Mouse (Mus musculus): ENCODE data around the gene Medag.

DNA sequence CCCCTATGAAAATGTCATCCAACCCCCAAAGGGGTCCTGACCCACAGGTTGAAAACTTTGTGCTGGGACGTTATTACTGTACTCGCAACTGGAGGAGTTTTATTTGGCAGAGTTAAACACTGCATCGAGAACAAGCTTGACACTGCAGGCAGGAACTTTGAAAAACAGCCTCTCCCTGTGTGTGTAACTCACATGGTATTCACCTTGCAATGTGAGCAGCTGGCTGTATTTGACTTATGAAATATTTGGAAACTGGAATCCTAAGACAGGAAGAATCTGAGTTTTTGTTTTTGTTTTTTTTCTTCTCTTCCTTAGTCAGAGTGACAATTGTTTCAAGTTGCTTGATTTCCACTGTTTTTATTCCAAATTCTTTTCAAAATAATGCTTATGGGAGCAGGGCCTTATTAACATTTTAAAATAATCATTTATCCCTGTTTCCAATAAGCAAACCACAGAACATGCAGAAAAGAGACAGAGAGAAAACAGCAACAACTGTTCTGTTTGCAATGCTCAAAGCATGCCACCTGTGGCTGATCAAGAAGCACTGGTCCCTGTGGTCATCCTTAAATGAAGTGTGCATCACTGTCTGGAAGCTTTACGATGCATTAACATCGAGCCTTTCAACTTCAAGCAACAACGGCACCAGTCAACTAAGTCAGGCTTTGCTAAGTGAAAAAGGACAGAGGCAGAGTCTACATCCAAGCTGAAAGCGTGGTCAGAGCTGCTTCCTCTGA, 26.2 kb upstream of the Medag start:
- no peak for TF ChIP-seq CTCF (IDR thresholded peaks at IDR 0.05; ENCODE audit: extremely low read depth, insufficient read depth, insufficient read length, insufficient replicate concordance)
- TF ChIP-seq POLR2A (IDR thresholded peaks at IDR 0.05; ENCODE audit: low read depth, low read length), result no peak

Measured in spleen, adult 2 months (tissue).